Mouse (Mus musculus) v-Abl transformed pro-B cells (cell line): ENCODE results near the gene Ccnd1.

Experiments used
- in situ Hi-C, 2 experiments: fragments of 400-800 bp; cut with MboI; formaldehyde crosslinking; loops; one replicate each; pipeline ENCODE4 v1.15.1; 2025; ENCODE audit not compliant: unreplicated experiment in 2 of 2

The Ccnd1 gene

GRCm38 (mm10) chr7:144940003-144940571 is 362 bp upstream of the Ccnd1 start:
- in situ Hi-C loops = no loop called here

- in situ Hi-C loops = loop anchor here (5.0 kb wide), 3 partner anchors 158 to 303 kb away; no protein-coding TSS in a partner anchor
Observed at GRCm38 (mm10) chr7:144938661-144939343, 923 bp downstream of the Ccnd1 start.

GRCm38 (mm10) chr7:144937899-144938517 is 1.7 kb downstream of the Ccnd1 start:
- in situ Hi-C loops = loop anchor here (5.0 kb wide), 3 partner anchors 159 to 304 kb away; no protein-coding TSS in a partner anchor

- in situ Hi-C loops = loop anchor here (5.0 kb wide), 3 partner anchors 160 to 305 kb away; no protein-coding TSS in a partner anchor
Observed at GRCm38 (mm10) chr7:144937490-144937889, 2.2 kb downstream of the Ccnd1 start.

- in situ Hi-C loops = loop anchor here (5.0 kb wide), 3 partner anchors 161 to 306 kb away; no protein-coding TSS in a partner anchor
Observed at GRCm38 (mm10) chr7:144936311-144936880, 3.3 kb downstream of the Ccnd1 start.

- in situ Hi-C loops = loop anchor here (5.0 kb wide), 3 partner anchors 162 to 307 kb away; no protein-coding TSS in a partner anchor
Observed at GRCm38 (mm10) chr7:144935563-144935962, 4.2 kb downstream of the Ccnd1 start.

GRCm38 (mm10) chr7:144934901-144935300 is 4.8 kb downstream of the Ccnd1 start:
- in situ Hi-C loops = loop anchor here (5.0 kb wide), 3 partner anchors 162 to 307 kb away; no protein-coding TSS in a partner anchor

GRCm38 (mm10) chr7:144933796-144934195 is 5.9 kb downstream of the Ccnd1 start:
- in situ Hi-C loops = no loop called here

GRCm38 (mm10) chr7:144933336-144933735 is 6.4 kb downstream of the Ccnd1 start:
- in situ Hi-C loops = no loop called here

- in situ Hi-C loops = no loop called here
Observed at GRCm38 (mm10) chr7:144932389-144932937, 7.3 kb downstream of the Ccnd1 start.

- in situ Hi-C loops = no loop called here
Observed at GRCm38 (mm10) chr7:144931778-144932177, 7.9 kb downstream of the Ccnd1 start.

- in situ Hi-C loops = no loop called here
Observed at GRCm38 (mm10) chr7:144929931-144930330, 9.8 kb downstream of the Ccnd1 start.

GRCm38 (mm10) chr7:144929506-144929905 is 10.2 kb downstream of the Ccnd1 start:
- in situ Hi-C loops = no loop called here

GRCm38 (mm10) chr7:144928889-144929210 is 10.9 kb downstream of the Ccnd1 start:
- in situ Hi-C loops = no loop called here

GRCm38 (mm10) chr7:144928009-144928888 is 11.5 kb downstream of the Ccnd1 start:
- in situ Hi-C loops = no loop called here

GRCm38 (mm10) chr7:144927591-144927990 is 12.1 kb downstream of the Ccnd1 start:
- in situ Hi-C loops = no loop called here

GRCm38 (mm10) chr7:144918823-144919222 is 20.9 kb downstream of the Ccnd1 start:
- in situ Hi-C loops = loop anchor here (5.0 to 25.0 kb wide), 3 partner anchors 337 to 1107 kb away; partner anchors contain the start of genes Dhcr7 (in 1 of the 2), Fadd (in 1 of the 2) and Nadsyn1 (in 1 of the 2)

- in situ Hi-C loops = loop anchor here (5.0 to 25.0 kb wide), 3 partner anchors 333 to 1103 kb away; partner anchors contain the start of genes Dhcr7 (in 1 of the 2), Fadd (in 1 of the 2) and Nadsyn1 (in 1 of the 2)
Observed at GRCm38 (mm10) chr7:144914948-144915750, 24.6 kb downstream of the Ccnd1 start, which contains the start of gene LTO1. LTO1 (plus strand) TSS chr7:144915100.
